Mouse (Mus musculus): Measurements from ENCODE around the gene Tspan9.

Tspan9 gene

GRCm38 (mm10) chr6:127925915-127926314 is 217.5 kb downstream of the Tspan9 start:
- DNase-seq (ENCODE audit: low read depth, low spot score), result no peak

- no peak for DNase-seq (ENCODE audit: low read depth, low spot score)
Measured at GRCm38 (mm10) chr6:127924750-127925149, 218.6 kb downstream of the Tspan9 start.

GRCm38 (mm10) chr6:127923296-127923695 is 220.1 kb downstream of the Tspan9 start:
- no peak for DNase-seq (ENCODE audit: low read depth, low spot score)

GRCm38 (mm10) chr6:127921996-127922395 is 221.4 kb downstream of the Tspan9 start:
- DNase-seq (ENCODE audit: low read depth, low spot score), result no peak

GRCm38 (mm10) chr6:127920652-127921051 is 222.7 kb downstream of the Tspan9 start:
- peak; percentile 85 for DNase-seq (ENCODE audit: low read depth, low spot score)

GRCm38 (mm10) chr6:127919491-127919890 is 223.9 kb downstream of the Tspan9 start:
- no peak for DNase-seq (ENCODE audit: low read depth, low spot score)

GRCm38 (mm10) chr6:127917712-127918111 is 225.7 kb downstream of the Tspan9 start:
- DNase-seq (ENCODE audit: low read depth, low spot score), result no peak

GRCm38 (mm10) chr6:127916993-127917392 is 226.4 kb downstream of the Tspan9 start:
- no peak for DNase-seq (ENCODE audit: low read depth, low spot score)

GRCm38 (mm10) chr6:127912938-127913337 is 230.5 kb downstream of the Tspan9 start:
- DNase-seq (ENCODE audit: low read depth, low spot score), result no peak

GRCm38 (mm10) chr6:127911687-127912086 is 231.7 kb downstream of the Tspan9 start:
- DNase-seq (ENCODE audit: low read depth, low spot score), result no peak
